In genomic region chr17:33968927-33969326, GRCm38 (mm10) we compare ENCODE assay signal across 9 mouse cellular contexts. TPM values are rescaled to one million over a fixed set of nuclear protein-coding genes. Genes with fewer than 3 reads are reported as not detected.
DNase-seq lines count a peak whose midpoint lies in the region; ATAC-seq and TF ChIP-seq lines count a peak whose summit lies in the region.
"Had no signal": no experiment of that assay in that cellular context is flagged by ENCODE, and none has a peak within 500 bp of the region (broad histone marks: within the 10 kb centered on the region; RNA-seq: fewer than 3 reads in every experiment).

No protein-coding gene starts in this region.

- no peak overlapping the region for H3K27ac ChIP-seq in forebrain, embryonic 12.5 days
- no peak overlapping the region for H3K27ac ChIP-seq in liver, embryonic 14.5 days
- H3K27ac ChIP-seq: left cerebral cortex, adult 2 months had no signal

- peak; percentile 63 for ATAC-seq in forebrain, embryonic 12.5 days (ENCODE audit: low FRiP score)
- peak; percentile 66; the same call in 1 of the 2 replicates for ATAC-seq in liver, embryonic 14.5 days (ENCODE audit: insufficient read depth)
- ATAC-seq in neutrophil, adult 5-6 weeks (ENCODE audit: extremely low read depth, insufficient number of reproducible peaks, low FRiP score, poor library complexity, severe bottlenecking) = peak; percentile 26; the same call in 1 of the 2 replicates

- peaks cover 25% of the 10 kb centered on the region for H3K36me3 ChIP-seq in forebrain, embryonic 12.5 days (replicated peaks)
- no peaks in the 10 kb centered on the region; the same call in 1 of the 2 replicates for H3K36me3 ChIP-seq in liver, embryonic 14.5 days (replicated peaks; ENCODE audit: control insufficient read depth, insufficient read depth, low read depth)

- TF ChIP-seq EP300 in liver, embryonic 14.5 days (IDR thresholded peaks at IDR 0.05; ENCODE audit: low read depth) = no peak

- H3K9me3 ChIP-seq in forebrain, embryonic 12.5 days = no peaks in the 10 kb centered on the region
- no peaks in the 10 kb centered on the region for H3K9me3 ChIP-seq in liver, embryonic 14.5 days (ENCODE audit: control insufficient read depth, low read length)

- TF ChIP-seq CTCF in liver, embryonic 14.5 days (IDR thresholded peaks at IDR 0.05; ENCODE audit: low read depth) = no peak; the same call in 1 of the 2 replicates

- H3K4me2 ChIP-seq in forebrain, embryonic 12.5 days = no peak overlapping the region
- H3K4me2 ChIP-seq in liver, embryonic 14.5 days (ENCODE audit: low read depth) = no peak overlapping the region

- peaks cover 12% of the 10 kb centered on the region for H3K27me3 ChIP-seq in forebrain, embryonic 12.5 days
- no peaks in the 10 kb centered on the region for H3K27me3 ChIP-seq in liver, embryonic 14.5 days (ENCODE audit: control insufficient read depth, insufficient read depth, low read length)

- H3K9ac ChIP-seq in forebrain, embryonic 12.5 days = no peak overlapping the region
- no peak overlapping the region for H3K9ac ChIP-seq in liver, embryonic 14.5 days (replicated peaks)

- peak; percentile 54 for DNase-seq in gastrocnemius, adult 18-20 months (ENCODE audit: low spot score)
- DNase-seq in gastrocnemius, postnatal 25 days = no peak
- peak; percentile 87 for DNase-seq in CD4-positive, CD25-positive, alpha-beta regulatory T cell, adult 2 months (ENCODE audit: low read depth, low spot score)
- peak in 2 of 3 experiments; percentile 42 to 57 for DNase-seq in liver, embryonic 14.5 days (ENCODE audit: low read depth in 3 of 3, low spot score in 3 of 3)
- no peak for DNase-seq in c-Kit-positive CD71-positive TER-119-positive erythroid progenitor cells, embryonic 14.5 days (ENCODE audit: low spot score)
- no peak for DNase-seq in left cerebral cortex, adult 8-10 months (ENCODE audit: low spot score in 2 of 2)

- no peaks in the 10 kb centered on the region for H3K4me1 ChIP-seq in forebrain, embryonic 12.5 days
- H3K4me1 ChIP-seq in liver, embryonic 14.5 days (replicated peaks; ENCODE audit: control insufficient read depth in 2 of 2, insufficient read depth in 2 of 2, low read length in 1 of 2) = no peaks in the 10 kb centered on the region; a peak in 2 of 4 replicates

- 28% methylated on average over 5 of the region's 5 CpGs for WGBS in forebrain, embryonic 12.5 days
- 24% methylated on average over 5 of the region's 5 CpGs for WGBS in liver, embryonic 14.5 days (ENCODE audit: insufficient replicate concordance)

- no peak overlapping the region for H3K4me3 ChIP-seq in forebrain, embryonic 12.5 days (replicated peaks)
- H3K4me3 ChIP-seq in liver, embryonic 14.5 days (ENCODE audit: insufficient read depth in 1 of 2, low read depth in 2 of 2, low read length in 2 of 2) = no peak overlapping the region
- H3K4me3 ChIP-seq: left cerebral cortex, adult 2 months had no signal

RNA-seq across cellular contexts. Expression of gene Rps18, which starts 13.1 kb away (rescaled TPM):
- 100 to 1,000 TPM; 367 to 381 TPM for total RNA-seq in gastrocnemius, adult 18-20 months (2021)
- 100 to 1,000 TPM; 330 to 347 TPM for total RNA-seq in gastrocnemius, postnatal 25 days (2021)
- 934 and 1,034 TPM in 2 replicates for polyA plus RNA-seq in forebrain, embryonic 12.5 days (2016; fragmentation: Nextera tagmentation; extraction: Ambion mirVana)
- 829 and 1,098 TPM in 2 replicates for polyA plus RNA-seq in liver, embryonic 14.5 days (2012; rRNA removed)
- polyA plus RNA-seq in liver, embryonic 14.5 days (2014; fragmentation: Nextera tagmentation; extraction: Ambion mirVana) = 1,411 and 1,430 TPM in 2 replicates
- total RNA-seq in neutrophil, adult 5-6 weeks (2017) = 780 and 810 TPM in 2 replicates
- total RNA-seq in left cerebral cortex, adult 8-10 months (2022) = 100 to 1,000 TPM; 328 to 351 (median 339) TPM

RNA-seq across cellular contexts. Expression of gene Vps52, which starts 13.3 kb away (rescaled TPM):
- total RNA-seq in gastrocnemius, adult 18-20 months (2021) = 10 to 100 TPM; 29.6 to 33.5 TPM
- 10 to 100 TPM; 27.2 to 28.8 TPM for total RNA-seq in gastrocnemius, postnatal 25 days (2021)
- 58.4 and 63.5 TPM in 2 replicates for polyA plus RNA-seq in forebrain, embryonic 12.5 days (2016; fragmentation: Nextera tagmentation; extraction: Ambion mirVana)
- polyA plus RNA-seq in liver, embryonic 14.5 days (2012; rRNA removed) = 17.4 and 18.7 TPM in 2 replicates
- 15.2 and 18.4 TPM in 2 replicates for polyA plus RNA-seq in liver, embryonic 14.5 days (2014; fragmentation: Nextera tagmentation; extraction: Ambion mirVana)
- total RNA-seq in neutrophil, adult 5-6 weeks (2017) = 31.5 and 40.8 TPM in 2 replicates
- total RNA-seq in left cerebral cortex, adult 8-10 months (2022) = 10 to 100 TPM; 70.6 to 79.6 (median 72.8) TPM

RNA-seq across cellular contexts. Expression of gene B3galt4, which starts 17.6 kb away (rescaled TPM):
- total RNA-seq in gastrocnemius, adult 18-20 months (2021) = 1 to 10 TPM; 1.5 to 1.7 TPM
- total RNA-seq in gastrocnemius, postnatal 25 days (2021) = 1 to 10 TPM; 1.8 to 1.9 TPM
- polyA plus RNA-seq in forebrain, embryonic 12.5 days (2016; fragmentation: Nextera tagmentation; extraction: Ambion mirVana) = 5.0 and 7.1 TPM in 2 replicates
- 1.1 and 1.3 TPM in 2 replicates for polyA plus RNA-seq in liver, embryonic 14.5 days (2012; rRNA removed)
- polyA plus RNA-seq in liver, embryonic 14.5 days (2014; fragmentation: Nextera tagmentation; extraction: Ambion mirVana) = 1.1 and 1.8 TPM in 2 replicates
- 7.1 and 7.7 TPM in 2 replicates for total RNA-seq in neutrophil, adult 5-6 weeks (2017)
- total RNA-seq in left cerebral cortex, adult 8-10 months (2022) = 1 to 10 TPM; 5.8 to 6.9 (median 6.2) TPM

RNA-seq across cellular contexts. Expression of gene Wdr46, which starts 28.5 kb away (rescaled TPM):
- 1 to 10 TPM; 8.7 to 8.8 TPM for total RNA-seq in gastrocnemius, adult 18-20 months (2021)
- total RNA-seq in gastrocnemius, postnatal 25 days (2021) = 10 to 100 TPM in 1 of 2 experiments, 1 to 10 TPM in 1; 9.7 to 11.6 TPM
- 40.1 and 41.9 TPM in 2 replicates for polyA plus RNA-seq in forebrain, embryonic 12.5 days (2016; fragmentation: Nextera tagmentation; extraction: Ambion mirVana)
- 17.3 and 18.9 TPM in 2 replicates for polyA plus RNA-seq in liver, embryonic 14.5 days (2012; rRNA removed)
- polyA plus RNA-seq in liver, embryonic 14.5 days (2014; fragmentation: Nextera tagmentation; extraction: Ambion mirVana) = 8.0 and 11.6 TPM in 2 replicates
- total RNA-seq in neutrophil, adult 5-6 weeks (2017) = 16.1 and 24.2 TPM in 2 replicates
- 10 to 100 TPM; 10.9 to 14.7 (median 13.7) TPM for total RNA-seq in left cerebral cortex, adult 8-10 months (2022)

RNA-seq across cellular contexts. Expression of gene Pfdn6, which starts 28.8 kb away (rescaled TPM):
- 10 to 100 TPM; 64.8 to 68.8 TPM for total RNA-seq in gastrocnemius, adult 18-20 months (2021)
- 10 to 100 TPM; 52.3 to 55.8 TPM for total RNA-seq in gastrocnemius, postnatal 25 days (2021)
- 198 and 201 TPM in 2 replicates for polyA plus RNA-seq in forebrain, embryonic 12.5 days (2016; fragmentation: Nextera tagmentation; extraction: Ambion mirVana)
- 36.8 and 62.4 TPM in 2 replicates for polyA plus RNA-seq in liver, embryonic 14.5 days (2012; rRNA removed)
- 103 TPM in 2 replicates for polyA plus RNA-seq in liver, embryonic 14.5 days (2014; fragmentation: Nextera tagmentation; extraction: Ambion mirVana)
- total RNA-seq in neutrophil, adult 5-6 weeks (2017) = 63.5 and 71.6 TPM in 2 replicates
- total RNA-seq in left cerebral cortex, adult 8-10 months (2022) = 100 to 1,000 TPM in 1 of 4 experiments, 10 to 100 TPM in 3; 81.6 to 112 (median 95.7) TPM

Comparison
In these comparisons a context has a peak if more than half of its experiments do, and no peak if none do; other contexts are left out.
1. DNase-seq: peak in gastrocnemius, adult 18-20 months (single experiment), CD4-positive, CD25-positive, alpha-beta regulatory T cell, adult 2 months (single experiment) and liver, embryonic 14.5 days (2 of 3); none in gastrocnemius, postnatal 25 days (single experiment), c-Kit-positive CD71-positive TER-119-positive erythroid progenitor cells, embryonic 14.5 days (single experiment) and left cerebral cortex, adult 8-10 months (0 of 2).
2. Peak in every context shown above with its lines, with median percentiles within 50 percentile points of each other: ATAC-seq.